Mouse (Mus musculus): ENCODE results near the gene Mrpl51.

Mrpl51 gene

GRCm38 (mm10) chr6:125232516-125232915 is 40.9 kb downstream of the Mrpl51 start:
- no peak for TF ChIP-seq GATA4 (IDR thresholded peaks at IDR 0.05; ENCODE audit: insufficient replicate concordance, low read length)

- no peak for TF ChIP-seq GATA4 (IDR thresholded peaks at IDR 0.05; ENCODE audit: insufficient replicate concordance, low read length)
Observed at GRCm38 (mm10) chr6:125233816-125234519, 42.4 kb downstream of the Mrpl51 start.

GRCm38 (mm10) chr6:125234520-125234828 is 42.9 kb downstream of the Mrpl51 start:
- no peak for TF ChIP-seq GATA4 (IDR thresholded peaks at IDR 0.05; ENCODE audit: insufficient replicate concordance, low read length)

- TF ChIP-seq GATA4 (IDR thresholded peaks at IDR 0.05; ENCODE audit: insufficient replicate concordance, low read length), result no peak
Observed at GRCm38 (mm10) chr6:125236341-125236740, 44.7 kb downstream of the Mrpl51 start.

- no peak for TF ChIP-seq GATA4 (IDR thresholded peaks at IDR 0.05; ENCODE audit: insufficient replicate concordance, low read length)
Observed at GRCm38 (mm10) chr6:125236782-125237181, 45.2 kb downstream of the Mrpl51 start, which contains the start of gene Cd27. Gene Cd27, minus strand, starts transcription at chr6:125237010.

- TF ChIP-seq GATA4 (IDR thresholded peaks at IDR 0.05; ENCODE audit: insufficient replicate concordance, low read length), result no peak
Observed at GRCm38 (mm10) chr6:125237421-125237820, 45.8 kb downstream of the Mrpl51 start.

GRCm38 (mm10) chr6:125238396-125238795 is 46.8 kb downstream of the Mrpl51 start:
- TF ChIP-seq GATA4 (IDR thresholded peaks at IDR 0.05; ENCODE audit: insufficient replicate concordance, low read length), result no peak

- no peak for TF ChIP-seq GATA4 (IDR thresholded peaks at IDR 0.05; ENCODE audit: insufficient replicate concordance, low read length)
Observed at GRCm38 (mm10) chr6:125239547-125239946, 47.9 kb downstream of the Mrpl51 start.

GRCm38 (mm10) chr6:125240617-125241016 is 49.0 kb downstream of the Mrpl51 start:
- no peak for TF ChIP-seq GATA4 (IDR thresholded peaks at IDR 0.05; ENCODE audit: insufficient replicate concordance, low read length)

GRCm38 (mm10) chr6:125241566-125241965 is 50.0 kb downstream of the Mrpl51 start:
- TF ChIP-seq GATA4 (IDR thresholded peaks at IDR 0.05; ENCODE audit: insufficient replicate concordance, low read length), result no peak

GRCm38 (mm10) chr6:125244551-125244950 is 53.0 kb downstream of the Mrpl51 start:
- no peak for TF ChIP-seq GATA4 (IDR thresholded peaks at IDR 0.05; ENCODE audit: insufficient replicate concordance, low read length)

Measured in liver, adult (tissue).